Mouse (Mus musculus) activated CD4-positive, CD25-positive, alpha-beta regulatory T cell, adult 9 weeks (primary cell): ENCODE results near the gene Eid3. TPM values are rescaled to one million over a fixed set of nuclear protein-coding genes. Genes with fewer than 3 reads are reported as not detected.

ENCODE experiments used
- polyA plus RNA-seq: library from polyadenylated mRNA; unstranded; fragments of 100-300 nt; shearing (Covaris generic); gene quantifications from one replicate; pipeline ENCODE4 v1.2.1, GENCODE M21; 2017

Gene Eid3
- polyA plus RNA-seq = 0.28 TPM

DNA sequence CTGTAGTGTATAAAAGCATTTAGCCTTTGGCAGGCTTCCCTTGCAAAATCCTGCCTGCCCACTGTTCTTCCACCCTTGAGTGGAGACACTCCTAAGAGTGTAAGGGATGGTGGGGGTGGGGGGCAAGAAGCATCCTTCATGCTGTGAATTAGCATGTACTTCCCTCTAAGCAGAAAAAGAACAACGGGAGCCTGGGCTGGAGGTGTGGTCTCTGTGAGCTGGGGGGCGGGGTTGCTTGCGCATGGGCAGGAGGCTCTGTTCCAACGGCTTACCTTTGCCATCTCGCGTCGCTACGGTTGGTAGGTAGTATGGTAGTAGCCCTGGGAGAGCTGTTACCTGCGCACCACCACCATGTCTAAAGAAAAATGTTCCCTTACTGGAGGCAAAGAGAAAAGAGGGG lies at the start of gene Eid3:
Eid3 (plus strand) TSS at position 271 of the 400 bp plus-strand sequence.

DNA sequence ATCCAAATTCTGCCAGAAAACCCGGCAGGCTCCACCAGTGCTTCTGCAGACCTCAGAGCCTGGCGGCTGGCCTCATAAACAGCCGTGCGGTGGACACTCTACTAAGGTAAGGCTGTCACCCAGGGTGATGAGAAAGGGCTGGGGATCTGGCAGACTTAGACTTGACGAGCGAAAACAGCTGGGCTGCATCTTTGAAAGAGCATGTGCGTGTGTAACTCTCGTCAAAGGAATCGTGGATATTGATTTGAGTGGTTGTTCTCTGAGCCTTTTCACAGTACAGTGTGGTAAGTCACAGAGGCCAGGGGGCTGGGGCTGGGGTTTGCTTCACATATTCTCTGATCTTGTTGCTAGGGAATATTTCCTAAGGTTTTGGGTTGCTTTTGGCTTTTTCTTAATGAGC lies 32.5 kb upstream of the Eid3 start, which contains the start of gene Txnrd1:
Txnrd1 (plus strand) TSS at position 26 of the 400 bp plus-strand sequence.

Other genes with a start within 250 kb of the Eid3 start
- 47.5 TPM for gene 1190007I07Rik, start 243.4 kb upstream of the Eid3 start, polyA plus RNA-seq
- gene Tdg, start 236.8 kb upstream of the Eid3 start, polyA plus RNA-seq = 29.7 TPM
- gene Glt8d2, start 176.0 kb upstream of the Eid3 start, polyA plus RNA-seq = 0.86 TPM
- gene Hcfc2, start 170.5 kb upstream of the Eid3 start, polyA plus RNA-seq = 38.5 TPM
- gene Nfyb, start 102.5 kb upstream of the Eid3 start, polyA plus RNA-seq = 74.5 TPM
- gene Txnrd1, start 32.7 kb upstream of the Eid3 start, polyA plus RNA-seq = 51.9 TPM
- 0.31 TPM for gene Chst11, start 118.9 kb downstream of the Eid3 start, polyA plus RNA-seq